Mouse (Mus musculus): ENCODE measurements around the gene Zfp354c.

GRCm38 (mm10) chr11:50827010-50827953 is at the start of gene Zfp354c:
- TF ChIP-seq CTCF (IDR thresholded peaks at IDR 0.05; ENCODE audit: low read depth) (no peak), EP300 (IDR thresholded peaks at IDR 0.05; ENCODE audit: low read depth) (no peak)

All from heart, postnatal 0 days (tissue).